Mouse (Mus musculus) E14TG2a.4 (cell line): Measurements from ENCODE around the gene Galnt17.

ENCODE experiments used
- CTCF ChIP-seq: conservative IDR thresholded peaks from 2 replicates; pipeline ENCODE4 v1.5.1; 2014; ENCODE audit warnings: low read length
- POU5F1 ChIP-seq: IDR thresholded peaks from 2 replicates; pipeline ENCODE4 v1.6.1; 2014; ENCODE audit warnings: low read length, borderline replicate concordance

DNA sequence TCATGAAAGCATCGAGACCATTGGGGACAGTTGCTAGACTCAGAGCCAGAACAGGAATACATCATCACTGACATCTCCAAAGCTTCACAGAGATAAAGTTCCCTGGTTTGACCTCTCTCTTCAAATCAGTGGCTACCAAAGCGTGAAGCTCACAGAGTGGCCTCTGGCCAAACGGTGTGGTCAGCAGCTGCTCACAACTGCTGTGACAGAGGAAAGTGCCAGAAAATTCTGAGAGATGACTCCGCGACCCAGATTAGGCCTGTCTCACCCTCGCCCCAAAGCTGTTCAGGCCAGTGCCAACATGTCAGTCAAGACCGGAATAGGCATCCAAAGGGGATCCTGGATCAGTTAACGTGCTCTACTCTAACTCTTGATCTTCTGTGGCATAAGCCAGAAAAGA is 74.5 kb downstream of the Galnt17 start:
- no peak for TF ChIP-seq CTCF
- no peak for TF ChIP-seq POU5F1
